Mouse (Mus musculus): ENCODE data around the gene Sgca. TPM values are rescaled to one million over a fixed set of nuclear protein-coding genes. Genes with fewer than 3 reads are reported as not detected.
"Not testable (repeated sequence)": the region's sequence is repeated elsewhere in the genome, so short reads cannot be mapped to it uniquely, and the experiment has no call there.

Gene Sgca
- polyA plus RNA-seq, 1 experiment from 2014 or later: 0.13 TPM

- Histone ChIP-seq H3K36me3 (replicated peaks; ENCODE audit: insufficient read depth, low read length) (no peaks in the 10 kb centered on the region), H3K27ac (ENCODE audit: low read depth) (no peak overlapping the region), H3K9ac (replicated peaks) (no peak overlapping the region), H3K4me2 (ENCODE audit: low read depth, low read length) (no peak overlapping the region), H3K4me1 (ENCODE audit: insufficient read depth) (no peaks in the 10 kb centered on the region), H3K4me3 (ENCODE audit: low read depth, low read length) (no peak overlapping the region), H3K27me3 (ENCODE audit: insufficient read depth, low read length) (0 out of 2 replicates have a peak, but pooled peaks cover 7% of the 10 kb centered on the region), H3K9me3 (ENCODE audit: low read length) (no peaks in the 10 kb centered on the region)
- ATAC-seq (no peak), DNase-seq (no peak)
- TF ChIP-seq CTCF (IDR thresholded peaks at IDR 0.05; ENCODE audit: low read depth) (no peak), EP300 (IDR thresholded peaks at IDR 0.05; ENCODE audit: low read depth) (no peak)
- 69% methylated on average over 5 of the region's 5 CpGs for WGBS (ENCODE audit: insufficient replicate concordance)
Observed at GRCm38 (mm10) chr11:94972887-94973286, 3.2 kb downstream of the Sgca start.

- H3K27me3 ChIP-seq (ENCODE audit: insufficient read depth, low read length): 0 out of 2 replicates have a peak, but pooled peaks cover 13% of the 10 kb centered on the region
- no peak overlapping the region for H3K9ac ChIP-seq (replicated peaks)
- H3K27ac ChIP-seq (ENCODE audit: low read depth): no peak overlapping the region
- DNase-seq (no peak), ATAC-seq (no peak)
- H3K4me3 ChIP-seq (ENCODE audit: low read depth, low read length): no peak overlapping the region
- TF ChIP-seq EP300 (IDR thresholded peaks at IDR 0.05; ENCODE audit: low read depth): no peak
- TF ChIP-seq CTCF (IDR thresholded peaks at IDR 0.05; ENCODE audit: low read depth): no peak
- no peaks in the 10 kb centered on the region for H3K36me3 ChIP-seq (replicated peaks; ENCODE audit: insufficient read depth, low read length)
- H3K4me2 ChIP-seq (ENCODE audit: low read depth, low read length): no peak overlapping the region
- 60% methylated on average over 16 of the region's 16 CpGs for WGBS (ENCODE audit: insufficient replicate concordance)
- H3K4me1 ChIP-seq (ENCODE audit: insufficient read depth): no peaks in the 10 kb centered on the region
- H3K9me3 ChIP-seq (ENCODE audit: low read length): no peaks in the 10 kb centered on the region
Observed at GRCm38 (mm10) chr11:94971895-94972615, 4.1 kb downstream of the Sgca start.

GRCm38 (mm10) chr11:94970210-94970943 lies 5.8 kb downstream of the Sgca start:
- Histone ChIP-seq H3K4me1 (ENCODE audit: insufficient read depth) (no peaks in the 10 kb centered on the region), H3K36me3 (replicated peaks; ENCODE audit: insufficient read depth, low read length) (no peaks in the 10 kb centered on the region), H3K27ac (ENCODE audit: low read depth) (no peak overlapping the region), H3K9ac (replicated peaks) (no peak overlapping the region), H3K4me2 (ENCODE audit: low read depth, low read length) (no peak overlapping the region), H3K4me3 (ENCODE audit: low read depth, low read length) (no peak overlapping the region), H3K9me3 (ENCODE audit: low read length) (no peaks in the 10 kb centered on the region), H3K27me3 (ENCODE audit: insufficient read depth, low read length) (0 out of 2 replicates have a peak, but pooled peaks cover 13% of the 10 kb centered on the region)
- 43% methylated on average over 15 of the region's 15 CpGs for WGBS (ENCODE audit: insufficient replicate concordance)
- TF ChIP-seq CTCF (IDR thresholded peaks at IDR 0.05; ENCODE audit: low read depth) (peak; percentile 93), EP300 (IDR thresholded peaks at IDR 0.05; ENCODE audit: low read depth) (no peak)
- peak; percentile 63 for DNase-seq
- peak; percentile 25; the same call in 1 of the 2 replicates for ATAC-seq

DNA sequence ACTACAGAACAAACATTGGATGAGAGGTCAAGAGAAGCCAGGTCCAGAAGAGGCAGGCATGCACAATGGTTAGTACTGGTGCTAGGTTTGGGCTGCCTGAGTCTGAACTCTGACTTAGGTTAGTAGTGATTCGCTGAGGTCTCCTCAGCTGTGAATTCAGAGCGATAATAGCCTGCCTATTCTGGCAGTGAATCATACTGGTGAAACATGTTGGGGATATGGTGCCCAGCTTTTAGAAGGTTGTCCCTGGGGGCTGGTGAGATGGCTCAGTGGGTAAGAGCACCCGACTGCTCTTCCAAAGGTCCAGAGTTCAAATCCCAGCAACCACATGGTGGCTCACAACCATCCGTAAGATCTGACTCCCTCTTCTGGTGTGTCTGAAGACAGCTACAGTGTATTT lies 6.4 kb downstream of the Sgca start:
- not testable (repeated sequence) for H3K9me3 ChIP-seq (ENCODE audit: low read length); H3K4me2 ChIP-seq (ENCODE audit: low read depth, low read length); DNase-seq; H3K4me3 ChIP-seq (ENCODE audit: low read depth, low read length); H3K27ac ChIP-seq (ENCODE audit: low read depth); H3K9ac ChIP-seq (replicated peaks); H3K4me1 ChIP-seq (ENCODE audit: insufficient read depth); ATAC-seq; H3K36me3 ChIP-seq (replicated peaks; ENCODE audit: insufficient read depth, low read length)
- 84% methylated on average over 4 of the region's 4 CpGs for WGBS (ENCODE audit: insufficient replicate concordance)
- 0 out of 2 replicates have a peak, but pooled peaks cover 13% of the 10 kb centered on the region for H3K27me3 ChIP-seq (ENCODE audit: insufficient read depth, low read length)

- H3K4me3 ChIP-seq (ENCODE audit: low read depth, low read length): no peak overlapping the region
- no peak overlapping the region for H3K9ac ChIP-seq (replicated peaks)
- 68% methylated on average over 7 of the region's 7 CpGs for WGBS (ENCODE audit: insufficient replicate concordance)
- no peak for TF ChIP-seq CTCF (IDR thresholded peaks at IDR 0.05; ENCODE audit: low read depth)
- TF ChIP-seq EP300 (IDR thresholded peaks at IDR 0.05; ENCODE audit: low read depth): no peak
- ATAC-seq (no peak), DNase-seq (no peak)
- no peak overlapping the region for H3K4me2 ChIP-seq (ENCODE audit: low read depth, low read length)
- 0 out of 2 replicates have a peak, but pooled peaks cover 13% of the 10 kb centered on the region for H3K27me3 ChIP-seq (ENCODE audit: insufficient read depth, low read length)
- H3K36me3 ChIP-seq (replicated peaks; ENCODE audit: insufficient read depth, low read length): no peaks in the 10 kb centered on the region
- no peak overlapping the region for H3K27ac ChIP-seq (ENCODE audit: low read depth)
- no peaks in the 10 kb centered on the region for H3K4me1 ChIP-seq (ENCODE audit: insufficient read depth)
- no peaks in the 10 kb centered on the region for H3K9me3 ChIP-seq (ENCODE audit: low read length)
Observed at GRCm38 (mm10) chr11:94968187-94968586, 7.9 kb downstream of the Sgca start.

GRCm38 (mm10) chr11:94967419-94967818 lies 8.7 kb downstream of the Sgca start, which contains the start of gene Hils1:
Gene Hils1 (plus strand): TSS chr11:94967593.
- H3K4me1 ChIP-seq (ENCODE audit: insufficient read depth): no peaks in the 10 kb centered on the region
- no peak within 1 kb of the TSS for H3K4me3 ChIP-seq (ENCODE audit: low read depth, low read length)
- no peak within 1 kb of the TSS for H3K9ac ChIP-seq (replicated peaks)
- ATAC-seq: no peak
- H3K27ac ChIP-seq (ENCODE audit: low read depth): no peak within 1 kb of the TSS
- no peak for DNase-seq
- H3K27me3 ChIP-seq (ENCODE audit: insufficient read depth, low read length): 0 out of 2 replicates have a peak, but pooled peaks cover 13% of the 10 kb centered on the region
- no peaks in the 10 kb centered on the region for H3K36me3 ChIP-seq (replicated peaks; ENCODE audit: insufficient read depth, low read length)
- no peak within 1 kb of the TSS for H3K4me2 ChIP-seq (ENCODE audit: low read depth, low read length)
- TF ChIP-seq CTCF (IDR thresholded peaks at IDR 0.05; ENCODE audit: low read depth) (peak; percentile 12; the same call in 1 of the 2 replicates), EP300 (IDR thresholded peaks at IDR 0.05; ENCODE audit: low read depth) (no peak)
- WGBS (ENCODE audit: insufficient replicate concordance): 24% methylated on average over 4 of the region's 4 CpGs
- H3K9me3 ChIP-seq (ENCODE audit: low read length): no peaks in the 10 kb centered on the region
